Mouse (Mus musculus) c-Kit-positive CD71-positive TER-119-negative erythroid progenitor cells, embryonic 14.5 days (primary cell): ENCODE measurements around the gene Bicd2.

Source experiments
- DNase-seq: peaks from one replicate; pipeline ENCODE4 v3.0.0-alpha.2; 2013; ENCODE audit warnings: low read depth

Gene Bicd2

GRCm38 (mm10) chr13:49326246-49327206, 14.9 kb upstream of the Bicd2 start:
- no peak for DNase-seq

DNA sequence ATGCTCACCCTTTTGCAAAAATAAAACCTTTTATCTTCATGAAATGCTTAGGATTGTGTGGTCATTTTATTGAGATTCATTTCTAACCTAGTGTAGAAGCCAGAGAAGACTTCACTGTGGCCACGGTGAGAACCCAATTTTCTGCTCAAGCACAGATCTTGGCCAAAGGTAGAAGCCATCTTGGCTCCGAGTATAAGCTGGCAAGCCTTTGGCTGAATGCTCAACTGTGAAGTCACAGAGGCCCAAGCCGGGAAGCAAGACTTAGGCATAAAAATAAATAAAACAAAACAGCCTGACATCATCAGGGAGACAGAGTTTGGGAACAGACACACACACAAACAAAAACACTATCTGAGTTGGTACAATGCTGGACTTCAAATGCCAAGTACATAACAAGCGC, 13.3 kb upstream of the Bicd2 start:
- DNase-seq = no peak

DNA sequence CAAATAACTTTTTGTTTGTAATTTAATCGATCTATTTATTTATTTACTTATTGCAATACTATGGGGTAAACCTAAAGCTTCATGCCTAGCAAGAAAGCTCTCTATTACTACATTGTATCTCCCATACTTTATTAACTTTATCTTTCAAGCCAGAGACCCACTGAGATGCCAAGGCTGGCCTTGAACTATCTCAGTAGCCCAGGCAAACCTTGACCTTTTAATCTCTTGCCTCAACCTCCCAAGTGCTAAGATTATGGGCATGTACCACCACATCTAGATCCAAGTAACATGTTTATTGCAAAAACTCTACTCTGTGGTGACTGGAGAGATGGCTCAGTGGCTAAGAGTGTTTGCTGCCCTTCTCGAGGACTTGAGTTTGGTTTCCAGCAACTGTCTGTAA, 8.1 kb upstream of the Bicd2 start:
- DNase-seq = no peak

GRCm38 (mm10) chr13:49335077-49335982, 6.1 kb upstream of the Bicd2 start:
- no peak for DNase-seq

GRCm38 (mm10) chr13:49338893-49339546, 2.4 kb upstream of the Bicd2 start:
- no peak for DNase-seq

DNA sequence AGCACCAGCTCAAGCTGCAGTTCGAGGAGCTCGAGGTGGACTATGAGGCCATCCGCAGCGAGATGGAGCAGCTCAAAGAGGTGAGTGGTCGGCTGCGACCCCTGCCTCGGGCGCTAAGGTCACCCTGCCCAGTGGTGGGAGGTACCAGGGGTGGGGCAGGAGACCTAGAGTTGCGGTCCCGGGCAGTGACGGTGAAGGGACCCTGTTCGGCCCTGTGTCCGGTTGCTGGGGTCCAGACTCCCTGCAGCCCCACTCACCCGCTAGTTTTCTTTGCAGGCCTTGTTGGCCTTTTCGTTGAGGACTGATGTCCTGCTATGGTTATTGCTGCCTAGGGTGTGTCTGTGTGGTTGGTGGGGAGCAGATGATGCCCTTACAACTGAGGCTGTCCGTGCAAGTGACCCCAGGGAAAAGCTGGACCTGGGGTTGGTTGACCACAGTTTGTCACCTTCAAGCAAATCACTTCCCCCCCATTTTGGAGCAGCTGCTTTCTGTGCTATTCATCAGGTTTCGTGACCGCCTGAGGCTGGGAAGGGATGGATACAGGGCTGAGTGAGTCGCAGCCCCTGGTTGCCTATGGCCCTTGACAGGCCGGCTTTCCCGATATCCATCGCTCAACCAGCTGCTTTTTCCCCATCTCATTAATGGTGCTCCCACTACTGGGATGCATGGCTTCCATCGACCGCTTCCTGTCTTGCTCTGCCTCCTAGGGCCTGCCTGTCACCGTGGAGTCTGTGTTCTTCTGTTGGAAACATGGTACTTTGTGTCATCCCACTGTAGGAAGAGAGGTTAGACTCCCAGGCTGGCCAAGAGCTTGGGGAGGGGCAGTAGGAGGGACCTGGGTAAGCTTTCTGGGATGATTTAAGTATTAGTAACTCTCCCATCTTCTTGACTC, 692 bp downstream of the Bicd2 start:
- no peak for DNase-seq

GRCm38 (mm10) chr13:49342723-49343100, 1.3 kb downstream of the Bicd2 start:
- DNase-seq = no peak

DNA sequence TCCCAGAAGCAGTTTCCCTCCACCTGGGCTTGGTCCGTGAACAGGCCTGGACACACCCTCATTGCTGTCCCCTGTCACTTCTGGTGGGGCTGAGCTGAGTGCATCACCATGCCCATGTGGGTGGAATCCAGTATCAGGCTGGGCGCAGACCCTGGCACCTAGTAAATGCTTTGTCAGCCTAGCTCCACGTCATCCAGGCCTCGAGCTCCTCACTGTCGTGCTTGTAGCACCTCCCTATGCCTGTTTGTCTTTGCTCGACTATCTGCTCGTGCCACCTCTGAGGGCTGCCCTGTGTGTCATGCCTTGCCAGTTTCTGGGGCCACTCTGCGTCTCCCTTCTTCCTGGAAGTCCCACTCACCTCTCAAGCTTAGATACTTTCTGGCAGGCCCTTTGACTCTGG, 3.2 kb downstream of the Bicd2 start:
- DNase-seq = no peak

DNA sequence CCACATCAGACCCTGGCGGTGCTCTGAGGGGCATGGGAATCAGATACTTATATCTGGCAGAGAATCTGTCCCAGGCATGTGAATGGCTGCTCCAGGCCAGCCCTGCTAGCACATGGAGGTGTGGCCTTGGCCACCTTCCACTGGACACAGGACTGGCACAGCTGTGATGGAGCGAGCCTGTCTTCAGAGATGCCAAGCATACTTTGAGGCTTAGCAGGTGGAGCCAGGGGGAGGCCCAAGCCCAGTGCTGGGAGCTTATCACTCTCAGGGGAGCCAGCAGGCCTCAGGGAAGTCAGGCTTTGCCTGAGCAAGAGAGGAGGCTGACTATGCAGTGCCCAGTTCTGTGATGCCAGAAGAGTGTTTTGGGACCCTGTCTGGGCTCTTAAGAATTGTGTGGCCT, 4.1 kb downstream of the Bicd2 start:
- DNase-seq = no peak

GRCm38 (mm10) chr13:49348522-49348921, 7.1 kb downstream of the Bicd2 start:
- DNase-seq = no peak

DNA sequence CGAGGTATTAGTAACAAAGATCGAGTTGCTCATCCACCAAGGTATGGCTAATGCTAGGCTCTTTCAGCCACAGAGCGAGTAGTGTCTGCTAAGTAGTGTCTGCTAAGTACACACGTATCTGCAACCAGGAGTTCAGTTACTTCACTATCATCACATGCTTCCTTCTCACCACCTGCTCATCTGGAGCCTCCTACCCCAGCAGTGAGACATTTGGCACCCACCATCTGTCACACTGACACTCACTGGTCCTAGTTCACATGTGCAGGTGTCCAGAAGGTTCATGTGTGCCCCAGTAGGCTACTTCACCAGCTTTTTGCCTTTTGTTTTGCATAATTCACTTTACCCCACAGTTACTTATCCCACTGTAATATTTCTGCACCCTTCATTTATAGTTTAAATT, 8.0 kb downstream of the Bicd2 start:
- DNase-seq = no peak

GRCm38 (mm10) chr13:49349836-49350505, 8.6 kb downstream of the Bicd2 start:
- DNase-seq = no peak

- no peak for DNase-seq
Observed at GRCm38 (mm10) chr13:49352581-49353159, 11.3 kb downstream of the Bicd2 start.

- DNase-seq = no peak
Observed at GRCm38 (mm10) chr13:49353422-49353821, 12.0 kb downstream of the Bicd2 start.

DNA sequence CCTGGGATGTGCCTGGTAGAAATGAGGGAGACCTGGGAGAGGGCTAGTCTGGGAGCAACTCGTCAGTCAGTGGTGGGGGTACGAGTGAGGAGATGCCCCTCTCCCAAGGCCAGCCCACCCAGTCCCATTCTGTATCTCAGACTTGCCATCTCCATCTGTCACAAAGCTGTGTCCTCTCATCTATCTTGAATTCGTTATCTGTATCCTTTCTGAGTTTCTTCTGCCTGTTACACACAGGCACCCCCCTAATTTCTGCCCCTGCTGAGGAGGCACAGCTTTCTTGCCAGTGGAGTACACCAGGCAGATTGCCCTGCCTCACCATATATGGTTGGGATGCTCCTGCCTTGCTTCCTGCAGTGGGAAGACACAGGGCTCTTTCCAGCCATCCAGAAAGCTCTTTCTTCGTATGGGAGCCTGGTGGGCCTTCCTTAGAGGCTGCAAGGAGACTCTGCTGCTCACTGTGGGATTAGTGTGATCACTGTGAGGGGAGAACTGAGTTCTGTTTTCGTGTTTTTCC, 12.7 kb downstream of the Bicd2 start:
- DNase-seq = no peak

DNA sequence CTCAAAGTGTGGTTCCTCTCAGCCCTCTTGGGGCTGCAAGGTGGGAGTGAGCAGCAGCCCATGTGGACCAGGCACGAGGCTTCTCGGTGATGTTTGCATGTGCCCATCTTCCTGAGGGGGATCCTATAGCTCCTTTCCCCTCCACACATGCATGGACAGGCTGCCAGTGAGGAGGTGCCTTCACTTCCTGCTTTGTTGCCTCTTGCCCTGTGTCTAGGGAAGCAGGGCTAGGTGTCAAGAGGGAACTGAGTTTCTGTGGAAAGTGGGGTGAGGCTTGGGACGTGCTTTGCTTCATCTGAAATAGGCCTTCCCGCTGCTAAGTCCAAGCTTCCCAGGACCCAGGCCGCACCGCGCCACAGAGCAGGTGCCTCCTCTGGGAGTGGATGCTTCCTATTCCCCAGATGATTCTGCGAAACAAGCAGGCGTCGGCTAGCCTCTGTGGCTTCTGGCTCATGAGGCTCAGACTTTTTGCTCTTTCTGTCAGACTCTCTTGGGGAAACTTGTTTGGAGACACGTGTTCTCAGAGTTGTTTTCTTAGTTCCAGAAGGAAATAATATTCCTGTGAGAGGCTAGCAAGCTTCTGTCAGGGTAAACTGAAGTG, 14.2 kb downstream of the Bicd2 start:
- DNase-seq = no peak

- DNase-seq = no peak
Observed at GRCm38 (mm10) chr13:49356090-49356489, 14.7 kb downstream of the Bicd2 start.

DNA sequence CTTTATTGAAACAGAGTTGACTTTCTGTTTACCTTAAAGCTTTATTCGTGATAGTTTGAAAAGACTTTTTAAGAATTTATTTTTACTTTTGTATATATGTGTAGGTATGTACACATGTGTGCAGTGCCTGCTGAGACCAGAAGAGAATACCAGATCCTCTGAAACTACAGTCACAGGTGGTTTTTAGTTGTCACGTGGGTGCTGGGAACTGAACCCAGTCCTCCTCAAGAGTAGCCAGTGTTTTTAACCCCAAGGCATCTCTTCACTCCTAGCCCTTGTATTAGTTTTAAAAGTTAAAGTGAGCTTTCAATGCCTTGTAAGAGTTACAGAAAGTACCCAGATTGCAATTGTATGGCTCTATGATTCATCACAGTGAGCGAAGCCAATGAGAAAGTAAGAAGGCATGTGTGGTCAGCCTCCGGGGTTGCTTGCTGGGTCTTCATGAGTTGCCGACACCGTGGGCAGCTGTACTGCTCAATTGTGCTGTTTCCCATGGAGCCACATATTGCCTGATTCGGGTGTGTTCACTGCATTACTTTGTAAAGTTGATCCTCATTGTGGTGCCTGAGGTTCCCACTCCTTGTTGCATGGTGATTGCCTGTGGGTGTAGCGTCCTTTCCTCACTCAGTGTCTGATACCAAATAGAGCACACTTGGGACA, 16.1 kb downstream of the Bicd2 start:
- no peak for DNase-seq

DNA sequence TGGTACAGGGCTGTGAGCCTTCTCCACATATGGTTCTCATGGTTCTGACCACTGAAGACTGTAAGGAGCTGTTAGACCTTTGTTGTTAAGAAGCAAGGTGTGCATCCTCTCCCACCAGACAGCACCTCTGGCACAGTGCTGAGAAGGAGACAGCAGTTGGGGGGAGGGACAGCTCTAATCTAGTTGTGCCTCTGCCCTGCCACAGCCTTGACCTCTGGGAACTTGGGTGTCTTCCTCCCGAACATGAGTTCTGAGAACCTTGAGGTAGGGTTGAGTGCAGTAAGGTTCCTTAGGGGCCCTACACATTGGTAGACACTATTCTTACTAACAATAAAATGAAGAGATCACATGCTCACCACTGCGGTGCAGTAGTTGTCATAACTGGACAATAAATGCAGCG, 16.8 kb downstream of the Bicd2 start:
- peak; percentile 50 for DNase-seq
